Mouse (Mus musculus) bone marrow, adult 2 months (tissue): Measurements from ENCODE around the gene Tmx4. TPM values are rescaled to one million over a fixed set of nuclear protein-coding genes. Genes with fewer than 3 reads are reported as not detected.

ENCODE experiments used
- H3K27ac ChIP-seq: fragments of 200-500 bp; 2 replicates; pipeline ENCODE4 v1.5.1; 2012; ENCODE audit warnings: low read depth, mild to moderate bottlenecking, control low read depth, inconsistent platforms, low read length; ENCODE audit not compliant: control insufficient read depth, poor library complexity, insufficient read depth
- H3K4me1 ChIP-seq: fragments of 200-500 bp; 2 replicates; pipeline ENCODE4 v1.6.1; 2011; ENCODE audit warnings: low read length; ENCODE audit not compliant: control insufficient read depth, insufficient read depth
- H3K4me3 ChIP-seq: fragments of 200-500 bp; replicated peaks from 2 replicates; pipeline ENCODE3; 2011; ENCODE audit warnings: mild to moderate bottlenecking, low read depth, low read length, control low read depth; ENCODE audit not compliant: control insufficient read depth
- CTCF ChIP-seq: fragments of 200-500 bp; IDR thresholded peaks from 2 replicates; pipeline ENCODE4 v1.5.1; 2011; ENCODE audit warnings: low read length, control low read depth; ENCODE audit not compliant: control insufficient read depth, insufficient read depth
- POLR2A ChIP-seq: fragments of 200-500 bp; IDR thresholded peaks from 2 replicates; pipeline ENCODE4 v1.6.1; 2011; ENCODE audit warnings: low read depth, mild to moderate bottlenecking, control low read depth, low read length, borderline replicate concordance; ENCODE audit not compliant: control insufficient read depth
- whole genome bisulfite sequencing: fragments of 180-500 bp; shearing (Covaris S2); methylation state at CpG from one replicate; pipeline ENCODE4 v1.1.7; 2018; 5-methylcytosine and 5-hydroxymethylcytosine counted together
- polyA plus RNA-seq: library from polyadenylated mRNA; stranded (reverse); fragments of >200 nt; gene quantifications from 2 replicates; pipeline ENCODE4 v1.2.4, GENCODE M21; 2011; ENCODE audit warnings: low replicate concordance; ENCODE audit not compliant: missing spikeins, insufficient read depth, insufficient read length

The Tmx4 gene
- polyA plus RNA-seq, result 11.9 and 18.2 TPM in 2 replicates

DNA sequence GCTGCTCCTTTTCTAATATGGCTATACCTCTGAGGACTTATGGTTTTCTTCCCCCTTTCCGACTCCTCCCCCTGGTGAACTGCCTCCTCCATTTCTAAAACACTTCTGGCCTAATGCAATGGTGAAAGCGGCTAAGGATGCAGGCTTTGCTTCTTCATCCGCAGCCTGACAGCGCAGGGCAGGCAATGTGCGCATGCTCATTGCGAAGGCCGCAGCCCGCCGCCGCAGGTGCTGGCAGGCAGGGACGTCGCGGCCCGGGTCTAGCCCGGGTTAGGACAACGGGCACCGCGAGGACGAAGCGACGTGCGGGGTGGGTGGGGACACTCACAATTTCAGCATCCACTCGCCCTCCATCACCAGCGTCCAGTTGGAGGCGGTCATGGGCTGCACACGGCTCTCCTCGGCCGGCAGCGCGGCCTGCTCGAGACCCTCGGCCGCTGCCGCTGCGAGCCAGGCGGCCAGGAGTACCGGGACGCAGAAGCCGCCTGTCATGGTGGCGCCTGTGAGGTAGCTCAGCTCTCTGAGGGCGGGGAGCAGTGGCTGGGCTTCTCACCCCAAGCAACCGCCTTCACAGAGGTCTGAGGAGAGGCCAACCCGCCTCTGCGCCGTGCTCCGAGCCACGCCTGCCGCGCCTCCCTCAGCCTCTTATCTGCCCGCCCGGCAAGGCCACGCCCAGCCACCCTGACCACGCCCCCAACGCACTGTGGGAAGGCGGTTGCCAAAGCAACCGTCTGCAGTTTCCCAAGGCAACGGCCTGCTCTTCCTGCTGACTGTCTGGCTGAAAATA lies at the start of gene Tmx4:
Gene Tmx4 (minus strand): TSS at position 632 of the 787 bp plus-strand sequence.
- Histone ChIP-seq H3K27ac (peak within 1 kb of the TSS; percentile 99), H3K4me3 (peak within 1 kb of the TSS; percentile 99), H3K4me1 (no peaks in the 10 kb centered on the region; the same call in 1 of the 2 replicates)
- TF ChIP-seq POLR2A (peak; percentile 94), CTCF (peak; percentile 15; the same call in 1 of the 2 replicates)
- WGBS, result under 1% methylated on average over 56 of the region's 57 CpGs

DNA sequence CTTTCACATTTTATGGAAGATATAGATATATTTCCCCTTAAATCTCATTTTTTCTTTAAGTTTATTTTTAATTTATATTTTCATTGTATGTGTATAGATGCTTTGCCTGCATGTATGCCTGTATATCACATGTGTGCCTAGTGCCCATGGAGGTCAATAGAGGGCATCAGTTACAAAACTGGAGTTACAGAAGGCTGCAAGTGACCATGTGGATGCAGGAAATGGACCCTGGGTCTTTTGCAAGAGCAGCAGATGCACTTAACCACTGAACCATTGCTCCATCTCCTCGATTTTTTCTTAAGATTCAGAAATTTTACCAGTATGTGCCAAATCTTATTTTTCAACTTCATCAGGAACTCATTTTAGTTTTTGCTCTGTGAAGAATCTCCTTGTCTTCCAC lies 48.2 kb upstream of the Tmx4 start:
- TF ChIP-seq POLR2A, result no peak
- no peak for TF ChIP-seq CTCF
- peaks cover 3% of the 10 kb centered on the region; the same call in 1 of the 2 replicates for H3K4me1 ChIP-seq
- 14% methylated on average over 1 of the region's 1 CpGs for WGBS
- no peak overlapping the region for H3K4me3 ChIP-seq
- H3K27ac ChIP-seq, result no peak overlapping the region

DNA sequence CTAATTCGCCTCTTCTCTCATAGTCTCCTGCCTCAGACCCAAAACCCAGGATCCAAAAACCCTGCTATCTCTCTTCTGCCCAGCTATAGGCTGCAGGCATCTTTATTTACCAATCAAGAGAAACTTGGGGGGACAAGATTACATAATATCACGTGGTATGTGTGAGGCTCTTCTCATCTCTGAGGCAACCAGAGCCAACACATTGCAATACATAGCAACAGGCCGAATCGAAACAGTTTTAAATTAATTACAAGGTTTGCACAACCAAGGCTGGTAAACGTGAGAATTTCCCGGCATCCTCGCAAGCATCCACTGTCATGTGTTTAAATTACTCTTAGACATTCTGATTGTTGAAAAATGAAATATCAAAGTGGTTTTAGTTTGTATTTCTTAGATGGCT lies 47.1 kb upstream of the Tmx4 start:
- Histone ChIP-seq H3K4me3 (no peak overlapping the region), H3K4me1 (peaks cover 1% of the 10 kb centered on the region; the same call in 1 of the 2 replicates), H3K27ac (no peak overlapping the region)
- 38% methylated on average over 7 of the region's 7 CpGs for WGBS
- TF ChIP-seq POLR2A, result no peak
- no peak for TF ChIP-seq CTCF

DNA sequence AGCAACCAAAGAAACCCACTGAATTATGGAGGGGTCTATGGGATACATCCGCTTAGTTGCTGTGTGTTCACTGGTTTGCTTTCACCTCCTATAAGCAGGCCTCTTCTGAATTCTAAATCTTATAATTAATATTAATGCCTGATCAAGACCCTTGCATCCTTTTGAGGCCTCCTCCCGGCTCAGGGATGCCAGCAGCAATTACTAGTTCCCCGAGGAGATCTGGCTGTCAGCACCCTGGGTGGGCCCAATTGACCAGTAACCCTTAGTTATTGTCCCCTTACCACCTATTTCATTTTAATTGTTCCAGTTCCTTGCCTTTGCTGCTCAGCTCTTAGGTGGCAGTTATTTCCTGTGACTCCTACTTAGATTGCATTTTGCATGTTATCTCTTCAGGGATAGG lies 38.4 kb upstream of the Tmx4 start:
- Histone ChIP-seq H3K27ac (no peak overlapping the region), H3K4me1 (no peaks in the 10 kb centered on the region), H3K4me3 (no peak overlapping the region)
- WGBS, result 82% methylated on average over 3 of the region's 3 CpGs
- TF ChIP-seq POLR2A, result no peak
- no peak for TF ChIP-seq CTCF

DNA sequence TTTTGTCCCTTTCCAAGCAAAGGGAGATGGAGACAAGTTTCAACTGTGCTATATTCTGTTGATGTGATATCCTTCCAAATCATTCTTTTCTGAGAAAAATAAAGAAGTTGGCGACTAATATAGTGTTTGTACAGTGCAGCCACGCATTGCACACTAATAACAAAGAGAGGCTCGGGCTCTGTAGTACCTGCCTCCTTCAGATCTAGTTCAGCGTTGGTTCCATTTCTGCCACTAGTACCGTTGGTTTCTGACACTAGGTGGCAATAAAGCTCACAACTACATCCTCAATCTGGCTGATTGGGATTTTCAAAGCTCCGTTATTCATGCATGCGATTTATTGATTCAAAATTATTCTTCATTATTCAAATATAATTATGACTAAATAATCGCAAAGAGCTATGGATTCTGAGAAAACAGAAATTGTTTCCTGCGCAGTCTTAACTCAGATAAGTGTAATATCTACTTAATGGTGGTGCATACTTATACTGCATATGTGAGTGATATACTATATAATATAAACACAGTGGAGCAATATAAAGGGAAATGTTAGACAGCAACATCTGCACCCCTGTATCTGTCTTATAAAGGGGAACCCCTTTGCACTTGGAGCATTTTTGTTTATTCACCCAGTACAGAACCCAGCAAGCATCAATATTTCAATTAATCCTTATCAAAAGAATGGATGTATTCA lies 37.5 kb upstream of the Tmx4 start:
- TF ChIP-seq POLR2A (no peak), CTCF (no peak)
- 16% methylated on average over 9 of the region's 9 CpGs for WGBS
- H3K27ac ChIP-seq, result no peak overlapping the region
- H3K4me1 ChIP-seq, result no peaks in the 10 kb centered on the region
- H3K4me3 ChIP-seq, result no peak overlapping the region

DNA sequence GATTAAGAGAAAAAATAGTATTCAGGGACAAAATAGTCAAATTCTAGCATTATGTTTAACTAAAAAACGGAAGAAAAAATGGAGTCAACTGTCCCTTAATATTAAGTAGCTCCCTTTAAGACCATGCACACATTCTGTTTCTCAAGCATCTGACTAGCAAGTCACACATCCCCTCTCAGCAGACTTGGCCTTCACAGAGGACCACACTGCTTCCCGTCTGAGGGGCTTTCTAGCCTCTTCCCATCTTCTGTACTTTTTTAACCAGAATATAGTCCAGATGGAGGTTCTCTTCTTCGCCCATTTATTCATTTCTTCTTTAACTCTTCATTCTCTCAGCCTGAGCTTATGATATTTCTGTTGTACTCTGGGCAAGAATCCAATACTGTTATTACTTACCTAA lies 35.6 kb upstream of the Tmx4 start:
- no peak for TF ChIP-seq POLR2A
- no peak for TF ChIP-seq CTCF
- Histone ChIP-seq H3K4me3 (no peak overlapping the region), H3K4me1 (no peaks in the 10 kb centered on the region), H3K27ac (no peak overlapping the region)
- 65% methylated on average over 3 of the region's 3 CpGs for WGBS

DNA sequence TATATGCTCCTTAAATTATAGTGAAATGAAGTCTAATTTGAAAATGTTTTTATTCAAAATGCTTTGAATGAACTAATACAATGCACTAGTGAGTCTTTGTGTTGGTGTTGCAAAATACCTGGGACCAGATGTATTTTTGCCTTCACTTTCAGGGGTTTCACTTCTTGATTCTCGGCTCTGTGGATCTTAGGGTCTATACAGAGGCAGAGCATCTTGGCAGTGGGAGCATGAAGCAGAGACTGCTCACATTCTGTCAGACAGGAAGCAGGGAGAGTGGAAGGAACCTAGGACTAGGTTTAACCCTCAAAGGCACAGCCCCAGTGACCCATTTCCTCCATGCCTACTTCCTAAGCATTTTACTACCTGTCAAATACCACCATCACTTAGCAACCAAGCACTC lies 31.5 kb upstream of the Tmx4 start:
- WGBS, result 44% methylated on average over 1 of the region's 1 CpGs
- Histone ChIP-seq H3K4me3 (no peak overlapping the region), H3K4me1 (no peaks in the 10 kb centered on the region), H3K27ac (no peak overlapping the region)
- TF ChIP-seq POLR2A, result no peak
- TF ChIP-seq CTCF, result no peak

DNA sequence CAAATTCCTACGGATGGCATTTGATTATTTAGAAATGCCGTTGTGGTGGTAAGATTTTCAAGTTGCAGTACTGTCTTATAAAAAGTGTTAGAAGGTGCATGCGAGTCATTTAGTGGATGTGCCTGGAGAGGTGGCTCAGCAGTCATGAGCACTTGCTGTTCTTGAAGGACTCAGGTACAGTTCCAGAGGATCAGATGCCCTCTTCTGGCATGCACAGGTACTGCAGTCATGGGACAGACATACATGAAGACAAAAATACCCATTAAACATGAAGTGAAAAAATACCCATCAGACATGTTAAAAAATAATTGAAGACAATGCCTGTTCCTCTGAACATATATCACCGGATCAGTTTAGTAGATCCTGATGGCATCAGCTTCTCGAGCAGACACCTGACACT lies 29.7 kb upstream of the Tmx4 start:
- H3K4me1 ChIP-seq, result no peaks in the 10 kb centered on the region
- TF ChIP-seq POLR2A (no peak), CTCF (peak; percentile 63)
- WGBS, result 82% methylated on average over 5 of the region's 5 CpGs
- H3K4me3 ChIP-seq, result no peak overlapping the region
- H3K27ac ChIP-seq, result no peak overlapping the region

DNA sequence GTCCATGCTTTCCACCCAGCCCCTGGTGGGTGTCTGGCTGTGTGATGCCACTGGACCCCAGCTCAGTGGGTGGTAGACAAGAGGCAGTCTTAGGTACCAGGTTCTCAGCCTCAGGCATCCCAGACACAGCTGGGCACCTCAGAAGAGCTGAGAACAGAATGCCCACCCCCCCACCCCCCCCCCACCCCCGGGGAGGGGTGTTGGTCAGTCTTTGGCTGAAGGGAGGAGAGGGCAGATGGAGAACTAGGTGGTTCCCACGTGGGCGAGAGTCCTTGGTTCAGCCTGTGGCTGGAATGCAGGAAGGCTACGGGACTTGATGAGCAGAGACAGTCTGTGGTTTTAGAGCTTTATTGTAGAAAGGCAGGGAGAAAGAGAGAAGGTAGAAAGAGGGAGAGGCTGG lies 12.5 kb upstream of the Tmx4 start:
- WGBS, result 11% methylated on average over 4 of the region's 4 CpGs
- Histone ChIP-seq H3K27ac (no peak overlapping the region), H3K4me3 (no peak overlapping the region), H3K4me1 (no peaks in the 10 kb centered on the region; the same call in 1 of the 2 replicates)
- TF ChIP-seq CTCF (no peak), POLR2A (no peak)
